Mouse (Mus musculus): ENCODE data around the gene Gpatch2l. TPM values are rescaled to one million over a fixed set of nuclear protein-coding genes. Genes with fewer than 3 reads are reported as not detected.

The Gpatch2l gene
- polyA plus RNA-seq, 1 experiment from 2014 or later, result 23.1 TPM

DNA sequence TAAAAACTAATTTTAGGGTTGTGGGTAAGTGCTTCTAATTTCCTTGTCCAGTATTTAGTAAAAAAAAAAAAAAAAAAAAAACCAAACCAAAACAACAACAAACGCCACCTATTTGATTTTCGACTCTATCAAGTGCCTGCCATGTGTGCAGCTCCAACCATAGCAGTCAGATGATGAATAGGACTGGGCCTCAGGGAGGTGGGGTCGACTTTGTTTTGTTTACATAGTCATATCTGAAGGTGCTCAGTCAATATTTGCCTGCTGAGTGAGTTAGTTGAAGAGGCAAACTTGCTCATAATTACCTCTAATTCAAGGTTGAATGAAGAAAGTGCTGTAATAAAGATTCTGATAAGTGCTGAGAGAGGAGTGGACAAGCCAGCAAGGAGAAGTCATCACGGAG lies 7.4 kb upstream of the Gpatch2l start:
- Histone ChIP-seq H3K9me3 (no peaks in the 10 kb centered on the region), H3K4me2 (replicated peaks) (no peak overlapping the region), H3K4me3 (no peak overlapping the region), H3K27me3 (replicated peaks) (no peaks in the 10 kb centered on the region), H3K36me3 (no peaks in the 10 kb centered on the region), H3K4me1 (no peaks in the 10 kb centered on the region), H3K9ac (no peak overlapping the region), H3K27ac (no peak overlapping the region)
- WGBS, result 69% methylated on average over 4 of the region's 4 CpGs
- no peak for ATAC-seq (ENCODE audit: low FRiP score, low read depth)

DNA sequence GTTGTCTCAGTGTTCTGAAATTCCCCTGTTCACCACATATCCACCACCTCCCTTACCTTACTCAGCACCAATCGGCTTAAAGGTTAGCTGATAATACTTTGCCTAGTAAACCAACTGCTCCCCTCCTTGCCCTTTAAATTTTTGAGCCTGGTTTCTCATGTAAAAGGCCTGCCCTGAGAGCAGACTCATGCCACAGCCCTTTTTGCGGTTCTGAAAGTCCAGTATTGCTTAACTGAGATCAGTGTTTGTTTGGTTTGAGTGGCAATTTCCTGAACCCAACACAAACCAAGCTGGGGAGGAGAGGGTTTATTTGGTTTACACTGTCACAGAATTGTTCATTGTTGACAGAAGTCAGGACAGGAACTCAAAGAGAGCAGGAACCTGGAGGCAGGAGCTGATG lies 2.9 kb upstream of the Gpatch2l start:
- Histone ChIP-seq H3K9me3 (no peaks in the 10 kb centered on the region), H3K9ac (no peak overlapping the region), H3K4me2 (replicated peaks) (no peak overlapping the region), H3K27me3 (replicated peaks) (no peaks in the 10 kb centered on the region), H3K27ac (no peak overlapping the region), H3K4me1 (peaks cover 10% of the 10 kb centered on the region), H3K36me3 (no peaks in the 10 kb centered on the region), H3K4me3 (no peak overlapping the region)
- WGBS, result 78% methylated on average over 2 of the region's 2 CpGs
- ATAC-seq (ENCODE audit: low FRiP score, low read depth), result no peak

DNA sequence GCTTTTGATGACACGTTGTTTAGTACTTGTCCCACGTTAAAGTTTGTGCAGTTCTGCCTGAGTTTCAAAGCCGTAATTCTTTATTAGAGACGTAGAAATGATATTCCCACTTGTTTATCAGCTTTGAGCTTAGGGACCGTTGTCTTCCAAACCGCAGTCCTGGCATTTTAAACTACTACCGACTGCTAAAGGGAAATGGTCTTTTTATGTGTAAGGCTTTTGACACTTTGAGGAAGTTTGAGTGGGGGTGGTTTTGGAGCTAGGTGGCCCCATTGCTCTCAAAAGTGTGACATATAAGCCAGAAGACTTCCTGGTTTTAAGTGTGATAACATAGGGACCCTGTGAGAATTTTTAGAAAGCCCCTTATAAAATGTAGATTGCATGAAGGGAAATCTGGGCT lies 905 bp downstream of the Gpatch2l start:
- H3K9me3 ChIP-seq, result no peaks in the 10 kb centered on the region

DNA sequence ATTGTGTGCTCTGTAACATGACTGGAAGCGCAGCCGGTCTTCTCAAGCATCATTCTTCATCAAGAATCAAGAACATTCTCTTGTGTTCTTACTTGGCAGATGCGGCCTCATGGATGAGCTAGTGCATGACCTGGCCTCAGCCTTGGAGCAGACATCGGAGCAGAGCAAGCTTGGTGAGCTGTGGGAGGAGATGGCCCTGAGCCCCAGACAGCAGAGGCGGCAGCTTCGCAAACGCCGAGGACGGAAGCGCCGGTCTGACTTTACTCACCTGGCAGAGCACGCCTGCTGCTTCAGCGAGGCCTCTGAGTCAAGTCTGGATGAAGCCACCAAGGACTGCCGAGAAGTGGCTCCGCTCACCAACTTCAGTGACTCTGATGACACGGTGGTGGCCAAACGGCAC lies 2.3 kb downstream of the Gpatch2l start:
- H3K27me3 ChIP-seq (replicated peaks), result no peaks in the 10 kb centered on the region
- no peak for ATAC-seq (ENCODE audit: low FRiP score, low read depth)
- H3K4me1 ChIP-seq, result peaks cover 23% of the 10 kb centered on the region
- no peak overlapping the region for H3K4me2 ChIP-seq (replicated peaks)
- 97% methylated on average over 17 of the region's 17 CpGs for WGBS
- H3K36me3 ChIP-seq, result peaks cover 16% of the 10 kb centered on the region
- no peak overlapping the region for H3K4me3 ChIP-seq
- no peak overlapping the region for H3K9ac ChIP-seq
- H3K27ac ChIP-seq, result no peak overlapping the region
- H3K9me3 ChIP-seq, result no peaks in the 10 kb centered on the region

More for the DNA sequence above, 905 bp downstream of the Gpatch2l start:
- ATAC-seq (ENCODE audit: low FRiP score, low read depth), result no peak
- Histone ChIP-seq H3K4me3 (peak overlapping the region; percentile 81), H3K27me3 (replicated peaks) (no peaks in the 10 kb centered on the region), H3K4me2 (replicated peaks) (peak overlapping the region; percentile 76), H3K4me1 (peaks cover 23% of the 10 kb centered on the region), H3K36me3 (peaks cover 16% of the 10 kb centered on the region), H3K9ac (peak overlapping the region; percentile 90), H3K27ac (no peak overlapping the region)
- 36% methylated on average over 7 of the region's 7 CpGs for WGBS

DNA sequence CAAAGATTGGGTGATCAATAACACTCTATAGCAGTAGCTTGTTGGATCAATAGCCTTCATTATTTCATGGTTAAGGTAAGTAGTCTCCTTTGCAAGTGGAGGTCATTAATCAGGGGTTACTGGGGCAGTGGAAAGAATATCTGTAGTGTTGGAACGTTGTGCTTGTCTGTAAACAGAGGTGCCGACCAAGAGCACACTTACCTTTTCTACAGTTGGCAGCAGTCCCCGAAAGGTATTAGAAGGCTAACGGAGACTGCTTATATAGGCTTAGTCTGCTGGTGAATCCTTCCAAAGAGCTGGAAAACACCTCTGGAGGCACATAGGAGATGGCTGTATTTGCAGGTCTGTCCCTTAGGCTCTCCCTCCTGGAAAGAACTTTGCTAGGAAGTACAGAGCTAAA lies 8.5 kb downstream of the Gpatch2l start:
- Histone ChIP-seq H3K4me3 (no peak overlapping the region), H3K4me1 (peaks cover 7% of the 10 kb centered on the region), H3K27ac (no peak overlapping the region), H3K9ac (no peak overlapping the region), H3K9me3 (no peaks in the 10 kb centered on the region), H3K27me3 (replicated peaks) (no peaks in the 10 kb centered on the region), H3K36me3 (peaks cover 12% of the 10 kb centered on the region), H3K4me2 (replicated peaks) (no peak overlapping the region)
- WGBS, result 82% methylated on average over 4 of the region's 4 CpGs
- no peak for ATAC-seq (ENCODE audit: low FRiP score, low read depth)

DNA sequence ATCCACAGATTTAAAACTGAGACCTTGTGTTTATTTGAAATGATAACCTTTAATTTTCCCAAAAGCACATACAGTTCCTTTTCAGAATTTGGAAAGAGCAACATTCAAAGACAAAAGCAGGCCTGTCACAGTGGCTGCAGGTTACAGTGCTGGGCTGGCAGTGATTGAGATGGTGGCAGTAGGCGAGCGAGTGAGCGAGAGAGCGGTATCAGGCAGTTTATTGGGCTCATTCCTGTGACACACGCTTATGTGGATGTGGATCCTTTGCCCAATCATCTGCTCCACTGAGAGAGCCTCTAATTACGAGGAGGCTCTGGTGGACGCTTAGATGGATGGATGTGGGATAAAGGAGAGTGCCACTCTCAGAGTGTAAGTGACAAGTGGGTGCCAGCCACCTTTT lies 13.3 kb downstream of the Gpatch2l start:
- Histone ChIP-seq H3K27ac (no peak overlapping the region), H3K9ac (no peak overlapping the region), H3K4me3 (no peak overlapping the region), H3K27me3 (replicated peaks) (no peaks in the 10 kb centered on the region), H3K4me2 (replicated peaks) (no peak overlapping the region), H3K36me3 (peaks cover 10% of the 10 kb centered on the region; the same call in 1 of the 2 replicates), H3K4me1 (no peaks in the 10 kb centered on the region), H3K9me3 (no peaks in the 10 kb centered on the region)
- 83% methylated on average over 7 of the region's 7 CpGs for whole genome bisulfite sequencing
- no peak for ATAC-seq (ENCODE audit: low FRiP score, low read depth)

DNA sequence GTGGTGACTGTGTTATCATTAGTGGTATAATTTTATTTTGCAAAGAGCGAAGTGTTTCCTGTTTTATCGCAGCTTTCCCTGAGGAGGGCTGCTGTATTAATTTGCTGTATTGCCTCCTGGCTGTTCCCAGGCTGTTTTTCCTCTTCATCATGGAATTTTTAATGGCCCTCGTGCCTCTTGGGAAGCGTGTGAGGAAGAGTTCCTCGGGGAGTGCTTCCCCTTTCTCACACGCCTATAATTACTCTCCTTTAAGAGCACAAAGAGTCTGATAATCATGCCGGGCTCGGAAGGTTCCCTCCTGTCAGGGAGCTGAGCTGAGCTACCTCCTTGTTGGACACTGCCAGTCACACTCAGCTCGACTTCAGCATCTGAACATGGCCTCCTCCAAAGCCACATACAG lies 30.0 kb downstream of the Gpatch2l start:
- H3K4me2 ChIP-seq (replicated peaks), result no peak overlapping the region
- H3K27ac ChIP-seq, result no peak overlapping the region
- H3K9me3 ChIP-seq, result no peaks in the 10 kb centered on the region
- H3K9ac ChIP-seq, result no peak overlapping the region
- ATAC-seq (ENCODE audit: low FRiP score, low read depth), result no peak
- H3K4me1 ChIP-seq, result peaks cover 10% of the 10 kb centered on the region; the same call in 1 of the 2 replicates
- no peak overlapping the region for H3K4me3 ChIP-seq
- WGBS, result 44% methylated on average over 9 of the region's 9 CpGs
- peaks cover 33% of the 10 kb centered on the region for H3K36me3 ChIP-seq
- no peaks in the 10 kb centered on the region for H3K27me3 ChIP-seq (replicated peaks)

DNA sequence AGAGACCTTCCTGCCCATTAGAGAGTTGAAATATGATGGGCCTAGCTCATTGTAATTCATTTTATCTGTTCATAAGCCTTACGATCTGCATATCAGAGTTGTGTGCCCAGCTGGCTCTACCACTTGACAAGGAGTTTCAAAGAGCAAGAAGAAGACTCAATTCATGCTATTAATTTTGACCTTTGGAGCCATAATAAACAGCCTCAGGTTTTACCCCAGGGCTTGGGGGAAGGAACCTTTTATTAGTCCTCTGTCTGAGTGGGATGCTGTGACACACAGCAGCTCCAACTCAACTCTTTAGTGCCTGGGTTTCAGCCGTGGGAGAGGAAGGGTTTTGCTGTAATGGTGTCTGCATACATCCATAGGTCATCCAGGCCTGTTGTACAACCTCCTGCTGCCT lies 32.6 kb downstream of the Gpatch2l start:
- 67% methylated on average over 2 of the region's 2 CpGs for whole genome bisulfite sequencing
- Histone ChIP-seq H3K27ac (no peak overlapping the region), H3K9ac (no peak overlapping the region), H3K9me3 (no peaks in the 10 kb centered on the region), H3K27me3 (replicated peaks) (no peaks in the 10 kb centered on the region), H3K4me2 (replicated peaks) (no peak overlapping the region), H3K4me1 (peaks cover 10% of the 10 kb centered on the region; the same call in 1 of the 2 replicates), H3K36me3 (peaks cover 17% of the 10 kb centered on the region), H3K4me3 (no peak overlapping the region)
- ATAC-seq (ENCODE audit: low FRiP score, low read depth), result no peak

DNA sequence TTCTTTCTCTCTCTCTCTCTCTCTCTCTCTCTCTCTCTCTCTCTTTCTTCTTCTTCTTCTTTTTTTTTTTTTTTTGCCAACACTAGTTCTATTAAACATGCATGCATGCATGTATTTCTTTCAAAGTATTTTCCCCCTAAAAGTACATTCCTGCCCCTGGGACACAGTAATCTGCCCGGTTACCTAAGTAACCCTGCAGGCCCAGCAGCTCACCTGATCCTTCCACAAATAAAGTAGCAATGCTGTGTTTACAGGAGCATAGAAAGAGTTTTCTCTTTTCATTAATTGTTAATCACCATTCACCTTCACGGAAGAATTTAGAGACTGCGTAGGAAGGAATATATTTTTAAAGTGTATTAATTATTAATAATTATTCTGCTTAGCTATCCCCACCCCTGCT lies 34.1 kb downstream of the Gpatch2l start:
- no peaks in the 10 kb centered on the region for H3K9me3 ChIP-seq
- no peak overlapping the region for H3K27ac ChIP-seq
- H3K36me3 ChIP-seq, result peaks cover 8% of the 10 kb centered on the region
- H3K4me3 ChIP-seq, result no peak overlapping the region
- ATAC-seq (ENCODE audit: low FRiP score, low read depth), result no peak
- no peak overlapping the region for H3K9ac ChIP-seq
- H3K27me3 ChIP-seq (replicated peaks), result no peaks in the 10 kb centered on the region
- 94% methylated on average over 3 of the region's 3 CpGs for WGBS
- H3K4me2 ChIP-seq (replicated peaks), result no peak overlapping the region
- peaks cover 10% of the 10 kb centered on the region; the same call in 1 of the 2 replicates for H3K4me1 ChIP-seq

DNA sequence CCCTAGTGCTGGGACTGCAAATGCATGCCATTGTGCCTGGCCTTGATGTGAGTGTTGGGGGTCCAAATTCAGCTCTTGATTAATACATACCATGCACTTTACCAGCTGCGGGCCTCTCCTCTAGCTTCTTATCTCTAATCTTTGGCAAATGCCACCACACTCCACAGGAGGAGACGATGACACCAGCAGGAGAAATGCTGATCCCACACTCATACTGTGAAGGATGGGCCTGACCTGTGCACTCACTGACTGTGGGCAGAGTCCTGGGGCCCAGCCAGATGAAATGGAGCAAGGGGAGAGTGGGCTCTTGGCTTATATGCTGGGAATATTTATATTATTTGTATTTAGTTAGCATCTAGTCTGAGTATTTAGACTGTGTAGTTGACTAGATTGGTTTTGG lies 34.8 kb downstream of the Gpatch2l start:
- no peak overlapping the region for H3K4me2 ChIP-seq (replicated peaks)
- no peaks in the 10 kb centered on the region for H3K9me3 ChIP-seq
- WGBS, result 92% methylated on average over 2 of the region's 2 CpGs
- H3K4me1 ChIP-seq, result 0 out of 2 replicates have a peak, but pooled peaks cover 5% of the 10 kb centered on the region
- no peak overlapping the region for H3K9ac ChIP-seq
- no peak overlapping the region for H3K4me3 ChIP-seq
- ATAC-seq (ENCODE audit: low FRiP score, low read depth), result no peak
- no peak overlapping the region for H3K27ac ChIP-seq
- H3K27me3 ChIP-seq (replicated peaks), result no peaks in the 10 kb centered on the region
- peaks cover 8% of the 10 kb centered on the region for H3K36me3 ChIP-seq

DNA sequence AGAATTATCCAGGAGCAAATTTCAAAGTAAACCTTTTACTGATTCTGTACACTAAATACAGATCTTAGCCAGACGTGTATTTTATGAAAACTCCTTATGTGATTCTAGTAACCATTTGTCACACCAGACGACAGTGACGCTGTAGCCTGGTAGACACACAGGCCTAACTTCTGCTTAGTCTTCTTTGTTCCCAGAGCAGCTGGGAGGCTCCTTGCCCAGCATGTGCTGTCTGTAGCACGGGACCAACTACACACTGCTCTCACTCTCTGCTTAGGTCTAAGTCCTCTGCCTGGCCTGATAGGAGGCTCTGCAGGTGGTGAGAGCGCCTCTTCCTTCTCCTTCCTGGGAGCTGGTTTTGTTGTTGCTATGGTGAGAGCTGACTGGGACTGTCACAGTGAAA lies 35.2 kb downstream of the Gpatch2l start:
- no peaks in the 10 kb centered on the region for H3K27me3 ChIP-seq (replicated peaks)
- peaks cover 8% of the 10 kb centered on the region for H3K36me3 ChIP-seq
- H3K27ac ChIP-seq, result no peak overlapping the region
- ATAC-seq (ENCODE audit: low FRiP score, low read depth), result no peak
- no peak overlapping the region for H3K4me2 ChIP-seq (replicated peaks)
- no peak overlapping the region for H3K9ac ChIP-seq
- 0 out of 2 replicates have a peak, but pooled peaks cover 2% of the 10 kb centered on the region for H3K4me1 ChIP-seq
- no peak overlapping the region for H3K4me3 ChIP-seq
- no peaks in the 10 kb centered on the region for H3K9me3 ChIP-seq
- 52% methylated on average over 5 of the region's 5 CpGs for WGBS

DNA sequence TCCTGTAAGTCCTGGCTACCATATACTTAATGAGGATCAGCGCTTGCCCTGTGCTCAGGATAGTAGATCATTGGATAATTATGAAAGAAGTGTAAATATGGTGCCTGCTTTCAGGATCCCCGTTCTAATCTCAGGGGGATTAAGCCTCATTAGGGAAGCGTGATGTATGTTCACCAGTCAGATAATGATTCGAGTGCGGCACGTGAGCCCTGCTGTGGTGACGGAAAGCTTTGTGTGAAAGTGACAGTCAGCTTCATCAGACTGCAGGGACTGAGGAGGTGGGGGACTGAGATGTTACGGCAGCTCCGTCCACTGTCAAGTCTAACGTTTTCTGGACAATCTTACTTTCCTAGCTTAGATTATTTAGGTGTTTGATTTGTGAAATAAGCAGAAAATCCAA lies 38.3 kb downstream of the Gpatch2l start:
- Histone ChIP-seq H3K36me3 (peaks cover 22% of the 10 kb centered on the region), H3K4me1 (no peaks in the 10 kb centered on the region), H3K9me3 (no peaks in the 10 kb centered on the region), H3K9ac (no peak overlapping the region), H3K4me3 (no peak overlapping the region), H3K27ac (no peak overlapping the region), H3K4me2 (replicated peaks) (no peak overlapping the region), H3K27me3 (replicated peaks) (no peaks in the 10 kb centered on the region)
- WGBS, result 59% methylated on average over 10 of the region's 10 CpGs
- no peak; the same call in 1 of the 2 replicates for ATAC-seq (ENCODE audit: low FRiP score, low read depth)

DNA sequence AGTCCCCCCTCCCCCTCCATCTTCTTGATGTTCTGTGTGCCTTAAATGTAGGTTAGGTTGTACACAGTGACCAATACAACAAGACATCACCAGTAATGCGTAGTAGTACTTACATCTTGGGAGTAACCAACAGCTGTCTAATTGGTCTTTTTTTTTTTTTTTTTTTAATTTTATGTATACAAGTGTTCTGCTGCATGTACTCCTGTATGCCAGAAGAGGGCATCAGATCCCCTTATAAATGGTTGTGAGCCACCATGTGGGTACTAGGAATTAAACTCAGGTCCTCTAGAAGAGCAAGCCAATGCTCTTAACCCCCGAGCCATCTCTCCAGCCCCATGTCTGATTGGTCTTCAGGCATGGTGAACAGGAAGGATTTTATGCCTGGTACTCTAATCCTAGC lies 44.0 kb downstream of the Gpatch2l start:
- WGBS, result 96% methylated on average over 2 of the region's 2 CpGs
- Histone ChIP-seq H3K4me3 (no peak overlapping the region), H3K27me3 (replicated peaks) (no peaks in the 10 kb centered on the region)

More for the DNA sequence above, 44.0 kb downstream of the Gpatch2l start:
- H3K4me1 ChIP-seq, result no peaks in the 10 kb centered on the region
- H3K9ac ChIP-seq, result no peak overlapping the region
- H3K36me3 ChIP-seq, result peaks cover 34% of the 10 kb centered on the region
- ATAC-seq (ENCODE audit: low FRiP score, low read depth), result no peak
- H3K27ac ChIP-seq, result no peak overlapping the region
- no peak overlapping the region for H3K4me2 ChIP-seq (replicated peaks)
- no peaks in the 10 kb centered on the region; the same call in 1 of the 2 replicates for H3K9me3 ChIP-seq
